Mouse (Mus musculus): ENCODE results near the gene Snx29.
"Not testable (repeated sequence)": the region's sequence is repeated elsewhere in the genome, so short reads cannot be mapped to it uniquely, and the experiment has no call there.

The Snx29 gene

DNA sequence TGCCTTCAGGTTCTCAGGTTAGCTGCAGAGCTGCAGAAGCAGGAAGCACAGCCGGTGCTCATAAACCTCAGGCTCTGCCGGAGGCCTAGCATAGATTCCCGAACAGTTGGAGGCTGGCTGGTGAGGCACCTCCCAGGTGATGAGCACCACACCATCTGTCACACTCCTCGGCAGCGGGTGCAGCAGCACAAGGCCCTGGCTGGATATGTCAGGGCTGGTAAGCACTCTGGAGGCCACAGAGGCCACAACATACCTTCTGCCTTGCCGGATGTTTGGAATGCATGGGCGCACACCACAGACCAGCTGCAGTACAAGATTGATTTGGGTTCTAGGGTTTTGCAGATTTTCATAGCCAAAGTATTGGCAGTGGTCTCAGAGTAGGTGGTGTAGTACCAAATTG is 172.2 kb downstream of the Snx29 start:
- no peak for DNase-seq (ENCODE audit: low read depth, low spot score)

GRCm38 (mm10) chr16:11495923-11496616 is 173.4 kb downstream of the Snx29 start:
- DNase-seq (ENCODE audit: low read depth, low spot score), result no peak

DNA sequence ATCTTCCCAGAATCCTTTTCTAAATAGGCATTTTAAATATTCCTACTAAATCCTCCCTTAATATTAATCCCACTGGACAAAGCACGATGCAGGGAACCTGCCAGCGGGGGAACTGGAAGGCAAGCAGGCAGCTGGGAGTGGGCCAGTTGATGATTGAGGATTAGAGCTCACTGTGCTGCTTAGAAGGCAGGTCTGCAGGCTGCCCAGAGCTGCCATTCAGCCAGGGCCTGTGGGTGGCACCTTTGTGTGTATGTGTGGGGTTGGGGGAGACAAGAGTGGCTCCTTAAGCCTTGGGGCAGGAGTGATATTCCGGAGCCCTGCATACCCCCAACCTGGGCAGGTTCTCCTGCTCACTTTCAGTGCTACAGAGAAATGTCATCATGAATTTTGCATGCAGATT is 174.0 kb downstream of the Snx29 start:
- DNase-seq (ENCODE audit: low read depth, low spot score), result no peak

- no peak for DNase-seq (ENCODE audit: low read depth, low spot score)
Observed at GRCm38 (mm10) chr16:11500061-11500460, 177.4 kb downstream of the Snx29 start.

- no peak for DNase-seq (ENCODE audit: low read depth, low spot score)
Observed at GRCm38 (mm10) chr16:11501138-11501537, 178.4 kb downstream of the Snx29 start.

DNA sequence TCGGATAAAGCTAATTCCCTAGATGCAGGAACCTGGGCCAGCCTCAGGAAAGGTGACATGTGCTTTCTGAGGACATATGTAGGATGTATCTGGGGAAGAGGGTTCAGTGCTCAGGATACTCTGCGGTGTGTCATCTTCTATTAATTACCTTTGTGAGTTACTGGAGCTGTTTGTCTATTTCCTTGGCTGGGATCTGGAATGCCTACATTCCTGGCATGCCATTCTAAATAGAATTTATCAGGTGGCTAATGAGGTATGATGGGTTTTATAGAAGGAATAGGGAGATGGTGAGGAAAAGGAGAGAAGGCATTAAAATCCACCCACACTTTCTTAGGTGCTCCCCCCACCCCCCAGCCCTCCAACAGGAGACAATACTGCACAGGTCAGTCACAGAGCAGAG is 178.9 kb downstream of the Snx29 start:
- DNase-seq (ENCODE audit: low read depth, low spot score), result no peak

DNA sequence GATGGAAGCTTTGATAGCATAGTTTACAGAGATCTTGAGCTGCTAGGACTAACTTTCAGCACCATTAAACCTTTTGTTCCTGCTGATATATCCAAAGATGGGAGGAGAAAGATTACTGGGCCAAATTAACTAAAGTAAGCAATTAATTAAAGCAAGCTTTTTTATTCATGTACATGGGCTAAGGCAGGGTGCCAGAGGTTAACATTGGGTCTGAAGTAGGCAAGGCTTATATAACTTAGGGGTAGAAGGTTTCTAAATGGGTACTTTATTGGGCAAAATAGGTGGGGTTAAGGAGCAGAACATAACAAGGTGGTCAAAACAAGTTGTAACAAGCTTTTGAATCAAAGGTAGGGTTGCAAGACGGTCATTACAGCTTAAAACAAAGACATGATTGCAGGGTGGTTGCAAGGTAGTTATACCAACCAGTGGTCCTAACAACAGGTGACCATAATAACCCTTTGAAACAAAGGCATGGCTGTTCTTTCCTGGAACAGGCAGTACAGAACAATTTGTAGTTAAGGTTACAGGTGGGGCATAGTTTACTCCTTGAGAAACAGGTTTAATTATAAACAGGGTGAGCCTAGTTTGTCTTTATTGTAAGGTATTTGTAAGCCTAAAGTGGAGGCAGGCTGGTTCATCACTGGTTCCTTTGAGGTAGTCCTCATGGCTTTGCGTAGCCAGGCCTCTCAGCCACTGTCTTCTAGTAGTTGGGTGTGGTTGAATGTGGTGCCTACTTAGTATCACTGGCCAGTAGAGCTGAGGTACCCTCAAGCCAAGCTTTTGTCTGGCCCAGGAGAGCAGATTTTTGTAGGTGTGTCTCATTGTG is 182.2 kb downstream of the Snx29 start:
- DNase-seq (ENCODE audit: low read depth, low spot score), result no peak

DNA sequence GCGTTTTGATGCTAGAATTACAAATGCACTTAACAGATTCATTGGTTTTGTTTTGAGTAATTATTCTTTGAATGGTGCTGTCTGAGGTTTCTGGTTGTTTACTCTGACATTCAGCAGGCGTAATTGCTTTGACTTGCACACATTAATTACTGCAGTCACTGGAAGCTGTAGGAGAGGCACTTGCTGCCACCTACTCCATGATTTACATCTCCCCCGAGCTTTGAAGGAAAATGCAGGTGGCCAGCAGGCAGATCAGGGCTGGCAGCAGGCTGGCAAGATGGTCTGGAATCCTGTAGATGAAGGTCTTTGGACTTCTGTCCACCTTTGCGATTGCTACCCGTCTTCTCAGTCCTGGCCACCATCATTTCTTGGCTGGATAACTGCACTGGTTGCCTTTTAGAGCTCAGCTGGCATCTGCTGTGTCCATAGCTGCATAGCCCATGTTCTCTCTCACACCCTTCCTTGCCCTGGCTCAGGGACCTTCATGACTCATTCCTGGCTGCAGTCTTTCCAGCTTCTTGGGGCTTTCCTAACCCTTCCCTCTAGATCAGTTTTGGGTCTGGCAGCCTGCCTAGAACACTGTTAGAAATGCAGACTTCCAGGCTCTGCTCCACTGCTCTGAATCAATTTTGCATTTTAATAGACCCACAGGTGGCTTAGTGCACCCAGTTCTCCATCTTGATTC is 182.9 kb downstream of the Snx29 start:
- DNase-seq (ENCODE audit: low read depth, low spot score), result no peak

DNA sequence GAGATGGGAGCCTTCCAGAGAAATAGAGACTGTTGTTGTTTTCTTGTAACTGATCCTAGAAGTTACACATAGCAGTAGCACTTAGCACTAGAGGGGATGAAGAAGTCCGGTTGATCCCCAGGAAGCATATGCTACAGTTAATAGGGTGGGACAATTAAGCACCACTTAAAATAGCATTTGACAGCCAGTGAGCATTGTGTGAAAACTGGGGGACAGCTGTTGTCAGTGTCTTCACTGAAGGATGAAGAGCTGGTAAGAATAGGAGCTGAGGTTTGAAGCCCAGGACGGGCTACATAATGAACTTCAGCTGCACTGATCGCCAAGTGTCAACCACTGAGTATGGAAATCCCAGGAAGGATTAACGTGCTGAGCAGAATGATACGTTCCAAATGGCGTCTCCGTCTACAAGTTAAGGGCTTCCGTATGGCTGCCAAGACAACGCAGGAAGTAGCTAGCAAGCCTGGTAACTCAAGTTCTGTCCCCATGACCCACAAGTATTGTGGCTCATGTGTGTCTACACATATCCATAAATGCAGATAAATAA is 184.6 kb downstream of the Snx29 start:
- no peak for DNase-seq (ENCODE audit: low read depth, low spot score)

DNA sequence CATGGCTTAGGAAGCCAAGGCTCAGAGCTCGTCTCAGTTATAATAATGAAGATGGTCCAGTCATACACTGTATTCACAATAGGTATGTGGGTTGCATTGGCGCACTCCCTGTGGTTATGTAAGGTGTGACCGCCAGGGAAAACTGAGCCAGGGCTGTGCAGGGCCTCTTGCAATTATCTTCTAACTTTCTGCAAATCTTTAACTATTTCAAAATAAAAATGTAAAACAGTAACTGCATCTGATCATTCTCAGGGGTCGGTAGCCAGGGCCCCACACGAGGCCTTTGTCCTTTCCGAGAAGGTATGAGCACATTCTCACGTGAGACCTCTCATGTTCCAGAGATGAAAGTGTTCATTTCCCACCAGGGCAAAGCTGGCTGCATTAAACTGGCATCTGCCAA is 185.6 kb downstream of the Snx29 start:
- no peak for DNase-seq (ENCODE audit: low read depth, low spot score)

DNA sequence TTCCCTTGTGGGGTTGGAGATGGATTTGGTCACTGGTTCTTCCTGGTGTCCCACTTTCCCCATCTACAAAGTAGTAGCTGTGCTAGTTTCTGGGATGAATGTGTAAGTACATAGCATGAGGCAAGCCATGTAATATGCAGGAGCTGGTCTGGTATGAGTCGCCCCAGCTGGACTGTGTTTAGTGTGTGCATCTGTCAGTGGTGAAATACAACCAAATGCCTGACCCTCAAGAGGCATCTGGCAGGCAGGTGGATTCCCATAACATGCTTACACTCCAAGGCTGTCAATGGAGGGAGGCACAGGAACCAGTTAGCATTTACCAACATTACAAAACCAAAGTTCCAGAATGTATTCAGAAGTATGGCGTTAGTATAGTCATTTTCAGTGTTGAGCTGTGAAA is 187.7 kb downstream of the Snx29 start:
- DNase-seq (ENCODE audit: low read depth, low spot score), result no peak

GRCm38 (mm10) chr16:11510854-11511253 is 188.1 kb downstream of the Snx29 start:
- DNase-seq (ENCODE audit: low read depth, low spot score), result no peak

DNA sequence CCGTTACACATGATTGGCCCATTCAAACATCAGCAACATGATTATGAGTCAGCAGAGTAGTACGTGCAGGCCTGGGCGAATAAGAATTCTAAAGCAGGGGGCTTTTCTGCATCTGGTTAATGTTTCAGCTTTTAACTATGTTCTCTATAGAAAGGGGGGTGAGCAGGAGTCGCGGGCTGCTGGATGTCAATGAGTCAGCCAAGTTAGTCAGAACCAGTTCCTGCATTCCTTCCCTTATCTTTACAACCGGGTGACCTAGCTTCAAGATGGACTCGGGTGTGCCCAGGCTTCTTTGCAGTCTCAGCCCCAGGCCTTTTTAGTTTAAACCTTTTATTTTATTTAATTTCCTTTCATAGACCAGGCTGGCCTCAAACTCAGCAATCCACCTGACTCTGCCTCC is 189.0 kb downstream of the Snx29 start:
- DNase-seq (ENCODE audit: low read depth, low spot score), result not testable (repeated sequence)

- DNase-seq (ENCODE audit: low read depth, low spot score), result no peak
Observed at GRCm38 (mm10) chr16:11516681-11517080, 194.0 kb downstream of the Snx29 start.

DNA sequence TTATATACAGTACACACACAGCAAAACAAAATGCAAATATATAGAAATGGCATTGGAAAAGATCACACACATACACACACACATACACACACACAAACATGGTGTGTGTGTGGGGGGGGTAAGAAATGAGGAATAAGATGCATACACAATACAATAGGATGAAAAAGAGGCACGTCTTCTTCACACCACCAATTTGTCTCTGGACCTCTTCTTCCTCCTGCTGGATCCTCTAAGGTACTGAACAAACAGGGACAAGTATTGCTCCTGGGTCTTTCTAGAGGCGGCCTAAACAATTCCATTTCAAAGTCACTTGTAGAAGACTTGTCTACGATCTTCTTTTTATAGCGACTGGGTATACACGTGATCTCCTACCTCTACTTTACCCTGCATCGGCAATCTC is 194.7 kb downstream of the Snx29 start:
- no peak for DNase-seq (ENCODE audit: low read depth, low spot score)

DNA sequence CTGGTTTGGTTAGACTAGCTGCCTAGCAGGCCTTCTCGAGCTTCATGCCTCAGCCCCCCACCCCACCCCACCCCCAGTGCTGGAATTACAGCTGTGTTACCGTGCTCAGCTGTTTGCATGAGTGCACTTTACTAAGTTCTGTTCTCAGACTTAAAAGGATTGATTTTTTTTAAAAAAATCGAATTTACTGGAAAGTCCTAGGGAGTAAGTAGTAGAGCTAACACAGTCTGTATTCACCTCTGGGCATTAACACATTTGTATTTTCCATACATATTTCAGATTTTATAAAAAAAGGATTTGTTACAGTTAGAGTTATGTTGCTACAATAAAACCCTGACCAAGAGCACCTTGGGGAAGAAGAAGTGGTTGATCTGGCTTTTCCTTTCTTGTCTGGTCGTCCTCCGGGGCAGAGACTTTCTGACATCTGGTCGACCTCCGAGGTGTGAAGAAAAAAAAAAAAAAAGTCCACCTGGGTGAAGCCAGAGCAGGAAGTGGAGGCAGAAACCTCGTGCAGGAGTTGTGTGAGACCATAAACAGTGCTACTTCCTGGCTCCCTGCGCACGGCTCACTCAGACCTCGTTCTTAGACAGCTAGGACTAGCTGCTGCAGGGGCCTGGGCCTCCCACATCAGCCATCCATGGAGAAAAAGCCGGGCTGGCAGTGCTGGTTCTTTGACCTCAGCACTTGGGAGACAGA is 196.2 kb downstream of the Snx29 start:
- DNase-seq (ENCODE audit: low read depth, low spot score), result no peak

GRCm38 (mm10) chr16:11526104-11526786 is 203.5 kb downstream of the Snx29 start:
- peak; percentile 14 for DNase-seq (ENCODE audit: low read depth, low spot score)

- DNase-seq (ENCODE audit: low read depth, low spot score), result no peak
Observed at GRCm38 (mm10) chr16:11526996-11527395, 204.3 kb downstream of the Snx29 start.

DNA sequence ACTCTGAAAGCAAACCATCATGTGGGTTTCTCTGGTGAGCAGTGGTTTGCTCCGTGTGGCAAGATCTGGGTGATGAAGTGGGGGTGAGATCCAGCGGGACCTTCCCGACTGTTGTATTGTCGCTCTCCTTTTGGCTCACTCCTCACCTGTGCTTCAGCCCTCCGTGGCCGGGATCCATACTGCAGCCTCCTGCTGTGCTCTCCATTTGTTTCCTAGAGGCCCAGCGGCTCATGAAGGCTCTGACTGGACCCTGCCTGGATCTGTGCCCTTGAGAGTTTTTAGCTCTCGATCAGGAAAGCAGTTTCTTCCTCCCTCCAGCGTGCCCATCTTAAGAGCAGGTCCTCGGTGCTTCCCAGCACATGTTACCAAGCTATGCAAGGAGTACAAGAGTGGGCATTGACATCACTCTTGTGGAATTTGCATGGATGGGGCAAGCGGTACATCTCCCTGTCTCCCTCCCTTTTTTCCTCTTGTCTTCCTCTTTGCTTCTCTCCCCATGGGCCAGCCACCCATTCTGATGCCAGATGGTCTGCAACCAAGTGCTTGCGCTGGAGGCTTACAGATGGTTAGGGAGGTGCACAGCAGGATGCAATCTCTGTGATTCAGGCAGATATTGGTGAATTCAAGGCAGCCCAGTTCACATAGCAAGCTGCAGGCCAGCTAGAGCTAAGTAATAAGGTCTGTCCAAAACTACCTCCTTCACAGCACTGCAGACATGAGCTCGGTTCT is 207.9 kb downstream of the Snx29 start:
- no peak for DNase-seq (ENCODE audit: low read depth, low spot score)

GRCm38 (mm10) chr16:11531441-11531840 is 208.7 kb downstream of the Snx29 start:
- DNase-seq (ENCODE audit: low read depth, low spot score), result no peak

Data from WW6 (cell line).